Mouse (Mus musculus) frontal cortex, adult (tissue): ENCODE data around the gene Tnnt3.

Experiments
- ATAC-seq: cut with Nextera tagmentation; 2 replicates; pipeline ENCODE4 v1.9.2; 2017; ENCODE audit warnings: mild to moderate bottlenecking, moderate library complexity, mixed read lengths; ENCODE audit not compliant: low TSS enrichment

The Tnnt3 gene

DNA sequence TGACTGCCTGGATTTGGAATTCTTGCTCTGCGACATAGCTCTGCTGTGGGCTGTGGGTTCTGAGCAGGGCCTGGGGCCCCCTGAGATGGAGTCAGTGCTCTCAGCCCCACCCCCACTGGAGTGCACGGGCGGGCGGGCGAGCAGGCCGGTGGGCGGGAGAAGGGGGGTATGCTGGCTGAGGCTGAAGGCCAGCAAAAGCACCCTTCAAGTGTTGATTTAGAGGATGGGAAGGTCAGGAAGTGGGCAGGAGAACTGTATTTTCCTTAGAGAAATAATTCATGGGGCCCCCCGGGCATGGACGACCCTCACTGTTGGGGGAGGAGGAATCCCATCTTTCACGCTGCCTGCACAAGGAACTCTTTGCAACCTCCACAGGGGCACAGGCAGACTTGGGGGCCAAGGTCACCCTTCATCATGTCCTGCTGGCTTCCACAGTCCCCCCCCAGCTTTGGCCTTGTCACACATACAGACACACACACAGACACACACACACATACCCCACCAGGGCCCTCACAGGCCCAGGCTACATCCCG is 44.2 kb downstream of the Tnnt3 start:
- no peak for ATAC-seq

GRCm38 (mm10) chr7:142545967-142546366 is 47.3 kb downstream of the Tnnt3 start:
- no peak for ATAC-seq

DNA sequence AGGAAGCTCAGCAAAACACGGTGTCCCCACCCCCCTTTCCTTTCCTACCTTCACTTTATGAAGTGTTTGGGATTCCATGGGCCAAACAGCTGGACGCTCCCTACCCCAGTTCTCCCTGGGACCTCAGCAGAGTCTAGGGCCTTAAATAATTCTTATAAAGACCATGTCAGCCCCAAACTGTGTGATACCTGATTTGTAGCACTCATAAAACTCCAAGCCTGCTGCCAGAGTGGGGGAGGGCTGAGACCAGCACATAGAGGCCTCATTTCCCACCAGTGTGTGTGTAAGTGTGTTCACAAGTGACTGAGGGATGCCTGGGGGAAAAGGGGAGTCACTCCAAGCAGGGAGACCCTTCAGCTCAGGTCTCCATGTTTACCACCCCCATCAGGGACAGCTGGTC is 49.2 kb downstream of the Tnnt3 start:
- no peak for ATAC-seq

DNA sequence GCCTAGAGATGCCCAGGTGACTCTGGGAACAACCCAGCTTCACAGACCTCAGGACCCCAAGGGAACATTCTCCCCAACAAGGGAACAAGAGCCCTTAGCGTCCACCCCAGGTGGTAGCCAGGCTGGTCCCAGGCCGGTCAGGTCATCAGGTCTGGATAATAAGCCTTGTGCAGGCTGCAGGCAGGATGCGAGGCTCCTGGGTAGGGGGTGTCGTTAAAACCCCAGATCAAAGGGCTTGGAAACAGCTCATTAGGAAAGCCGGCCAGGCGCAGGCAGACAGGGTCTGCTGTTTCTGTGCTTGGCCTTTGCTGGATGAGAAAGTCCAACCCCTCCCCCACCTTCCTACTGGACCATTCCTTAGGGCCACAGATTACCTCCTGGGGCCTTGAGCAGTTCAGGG is 50.1 kb downstream of the Tnnt3 start:
- ATAC-seq: no peak

GRCm38 (mm10) chr7:142549941-142550763 is 51.5 kb downstream of the Tnnt3 start:
- no peak for ATAC-seq

GRCm38 (mm10) chr7:142550935-142551373 is 52.3 kb downstream of the Tnnt3 start:
- no peak for ATAC-seq

- no peak for ATAC-seq
Observed at GRCm38 (mm10) chr7:142551691-142552090, 53.1 kb downstream of the Tnnt3 start.

DNA sequence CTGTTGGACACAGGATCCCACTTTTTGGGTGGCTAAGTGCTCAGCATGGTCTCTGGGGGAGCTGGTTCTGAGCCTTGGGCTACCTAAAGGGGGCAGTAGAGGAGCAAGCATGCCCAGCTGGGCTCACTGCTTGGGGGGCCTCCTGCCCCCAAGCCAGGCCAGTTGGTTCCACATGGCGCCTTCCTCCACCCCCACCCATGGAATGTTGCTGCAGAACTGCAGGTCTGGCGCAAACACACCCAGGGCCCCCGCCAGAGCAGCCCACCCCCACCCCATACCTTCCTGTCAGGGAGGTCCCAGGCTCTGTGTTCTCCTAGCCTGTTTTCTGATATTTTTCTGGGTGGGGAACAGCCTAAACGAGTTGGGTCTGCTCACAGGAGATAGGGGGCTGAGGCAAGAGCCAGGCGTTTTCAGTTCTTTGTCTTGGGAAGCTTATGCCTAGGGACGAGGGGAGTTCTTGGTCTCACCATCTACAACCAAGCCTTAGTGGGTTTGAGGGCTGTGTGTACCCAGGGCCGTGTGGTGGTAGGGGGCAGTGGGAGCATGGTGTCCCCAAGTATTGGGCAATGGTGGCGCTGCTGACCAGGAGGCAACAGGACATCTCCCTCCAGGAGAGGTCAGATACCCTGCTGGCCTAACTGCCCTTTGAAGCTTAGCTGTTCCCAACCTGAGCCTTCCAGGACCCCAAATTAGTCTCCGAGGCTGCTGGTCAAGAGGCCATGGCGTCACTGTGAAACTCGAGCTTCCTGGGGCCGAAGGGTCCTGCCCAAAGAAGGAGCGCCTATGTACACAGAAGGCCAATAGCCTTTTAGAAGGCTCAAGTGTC is 54.2 kb downstream of the Tnnt3 start:
- ATAC-seq: no peak

GRCm38 (mm10) chr7:142553417-142554335 is 55.0 kb downstream of the Tnnt3 start:
- ATAC-seq: no peak

GRCm38 (mm10) chr7:142554625-142555024 is 56.0 kb downstream of the Tnnt3 start:
- ATAC-seq: no peak

DNA sequence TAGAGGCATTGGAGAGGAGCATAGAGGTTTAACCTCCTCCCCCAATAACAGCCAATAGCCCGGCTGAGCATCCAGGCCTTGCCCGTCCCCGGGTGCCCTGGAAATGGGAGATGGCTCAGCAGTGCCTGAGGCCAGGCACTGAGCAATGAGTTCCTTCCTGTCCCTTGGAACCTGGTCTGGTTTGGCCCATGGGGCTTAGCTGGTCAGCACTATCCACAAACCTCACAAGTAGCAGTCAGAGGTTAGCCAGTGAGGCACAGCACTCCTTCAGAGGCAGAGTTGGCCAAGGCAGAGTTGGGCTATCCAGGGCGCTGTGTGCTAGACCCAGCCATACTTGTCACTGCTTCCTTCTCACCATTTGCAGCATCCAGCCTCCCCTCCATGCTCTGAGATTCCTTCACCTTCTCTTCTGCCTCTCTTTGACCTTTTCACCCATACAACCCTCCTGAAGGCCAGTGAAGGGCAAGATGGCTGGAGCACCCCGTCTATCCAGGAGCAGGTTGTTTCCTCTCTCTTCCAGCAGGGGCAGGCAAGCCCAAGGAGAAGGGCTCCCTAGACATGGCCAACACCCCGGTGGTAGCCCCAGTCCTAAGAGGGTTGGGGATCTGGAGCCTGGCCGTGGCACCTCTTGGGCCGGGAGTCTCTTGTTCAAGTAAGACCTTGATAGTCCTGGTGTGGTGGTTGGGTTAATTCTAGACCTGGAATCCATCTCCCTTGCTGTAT is 56.9 kb downstream of the Tnnt3 start:
- ATAC-seq: no peak

DNA sequence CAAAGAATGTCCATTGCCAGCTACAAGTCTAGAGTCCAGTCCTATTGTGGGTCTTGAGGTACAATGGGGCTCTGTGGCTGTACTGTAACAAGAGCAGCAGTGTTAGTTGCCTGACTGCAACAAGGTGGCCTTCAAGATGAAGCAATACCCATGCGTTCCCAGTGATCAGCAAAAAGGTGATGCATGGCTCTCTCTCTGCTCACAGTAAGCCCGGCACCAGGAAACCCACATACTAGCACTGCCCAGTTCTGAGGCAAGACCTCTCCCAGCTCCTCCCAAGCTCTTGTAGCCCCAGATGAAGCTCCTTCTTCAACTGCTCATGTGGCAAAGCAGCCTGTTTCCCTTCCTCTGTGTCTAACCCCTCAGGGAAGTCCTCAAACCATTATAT is 57.4 kb downstream of the Tnnt3 start:
- no peak for ATAC-seq

GRCm38 (mm10) chr7:142557696-142558095 is 59.1 kb downstream of the Tnnt3 start:
- no peak for ATAC-seq

- ATAC-seq: no peak
Observed at GRCm38 (mm10) chr7:142558511-142559146, 60.0 kb downstream of the Tnnt3 start.

DNA sequence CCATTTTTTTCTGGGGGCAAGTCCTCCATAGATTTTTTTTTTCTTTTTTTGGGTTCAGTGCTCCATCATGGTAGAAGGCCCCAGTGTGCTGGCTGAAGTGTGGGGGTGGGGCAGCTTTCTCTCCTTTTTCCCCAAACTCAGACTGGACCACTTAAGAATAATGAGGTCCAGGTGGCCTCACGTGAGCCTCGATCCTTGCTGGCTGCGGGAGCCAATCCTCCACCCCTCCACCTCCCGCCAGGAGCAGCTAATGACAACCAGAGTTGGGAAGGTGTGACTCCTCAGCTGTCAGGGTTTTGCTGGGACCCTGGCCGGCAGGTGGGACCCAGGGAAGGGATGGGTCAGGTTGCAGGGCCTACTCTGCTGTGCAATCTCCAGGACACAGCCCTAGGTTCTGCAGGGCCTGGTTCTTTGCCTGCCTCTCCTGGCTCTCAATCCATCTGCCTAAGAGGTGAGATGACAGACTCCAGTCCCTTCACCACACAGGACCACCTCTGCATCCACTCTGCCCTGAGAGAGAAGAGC is 61.1 kb downstream of the Tnnt3 start:
- ATAC-seq: no peak

GRCm38 (mm10) chr7:142560942-142561855 is 62.6 kb downstream of the Tnnt3 start:
- no peak for ATAC-seq

DNA sequence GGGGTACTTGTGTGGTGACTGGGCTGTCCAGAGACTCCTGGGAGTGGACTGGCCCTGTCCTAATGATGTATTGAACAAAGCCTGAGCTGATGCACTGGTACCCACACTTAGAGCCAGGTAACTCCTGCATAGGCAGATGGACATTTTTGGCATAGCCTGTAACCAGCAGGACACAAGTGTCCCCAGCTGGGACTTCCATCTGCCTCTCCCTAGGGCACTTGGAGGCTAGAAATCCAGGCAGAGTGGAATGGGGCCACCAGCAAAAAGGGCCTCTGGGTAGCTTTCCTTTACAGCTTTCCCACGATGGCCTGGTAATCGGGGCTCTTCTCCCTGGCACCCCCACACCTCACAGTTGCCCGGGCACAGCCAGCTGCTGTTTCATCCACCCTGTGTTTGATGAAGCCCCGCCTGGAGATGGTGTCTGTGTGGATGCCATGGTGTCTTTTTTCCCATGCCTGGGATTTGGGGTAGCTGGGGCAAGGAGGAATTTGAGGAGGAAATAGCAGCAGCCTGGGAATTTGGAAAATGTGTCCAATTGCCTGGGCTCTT is 63.3 kb downstream of the Tnnt3 start:
- ATAC-seq: no peak

DNA sequence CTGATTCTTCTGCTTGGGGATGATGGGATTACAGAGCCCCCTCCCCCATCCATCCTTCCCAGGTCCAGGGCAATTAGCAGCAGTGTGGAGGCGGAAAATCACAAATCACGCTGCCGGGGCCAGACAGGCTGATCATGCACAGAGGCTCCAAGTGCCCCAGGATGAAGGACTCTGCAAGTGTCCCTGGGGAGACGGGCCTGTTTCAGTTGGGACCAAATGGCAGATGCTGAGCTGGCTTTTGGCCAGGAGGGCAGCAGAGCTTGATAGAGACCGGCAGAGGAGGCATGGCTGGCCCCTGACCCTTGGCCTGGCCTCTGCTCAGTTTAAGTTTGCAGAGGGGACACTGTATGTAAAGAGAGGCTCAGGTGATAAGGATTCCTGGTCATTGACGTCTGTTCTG is 64.5 kb downstream of the Tnnt3 start:
- ATAC-seq: no peak
